Mouse (Mus musculus) stomach, embryonic 14.5 days (tissue): Measurements from ENCODE around the gene Tcn2. TPM values are rescaled to one million over a fixed set of nuclear protein-coding genes. Genes with fewer than 3 reads are reported as not detected.

Experiments
- ATAC-seq: fragments of 200-750 bp; cut with Nextera tagmentation; 2 replicates; pipeline ENCODE4 v1.8.0; 2017; ENCODE audit warnings: low read depth, moderate TSS enrichment; ENCODE audit not compliant: insufficient number of reproducible peaks, insufficient read depth, low FRiP score
- H3K27ac ChIP-seq: fragments of 300-500 bp; sonication (generic); 2 replicates; pipeline ENCODE4 v1.5.1; 2014; ENCODE audit warnings: mild to moderate bottlenecking, low read length, moderate library complexity, mixed read lengths
- H3K27me3 ChIP-seq: fragments of 300-500 bp; sonication (generic); 2 replicates; pipeline ENCODE4 v1.6.1; 2014; ENCODE audit warnings: low read length, control low read depth, mixed read lengths; ENCODE audit not compliant: control insufficient read depth, insufficient read depth
- H3K36me3 ChIP-seq: fragments of 300-500 bp; sonication (generic); 2 replicates; pipeline ENCODE4 v1.6.1; 2014; ENCODE audit warnings: mild to moderate bottlenecking, control low read depth, low read length, moderate library complexity, mixed read lengths; ENCODE audit not compliant: control insufficient read depth, insufficient read depth
- H3K4me1 ChIP-seq: fragments of 300-500 bp; sonication (generic); 2 replicates; pipeline ENCODE4 v1.6.1; 2014; ENCODE audit warnings: low read length, control low read depth, mixed read lengths; ENCODE audit not compliant: control insufficient read depth, insufficient read depth
- H3K4me2 ChIP-seq: fragments of 300-500 bp; sonication (generic); replicated peaks from 2 replicates; pipeline ENCODE4 v1.6.1; 2014; ENCODE audit warnings: low read depth, low read length, control low read depth
- H3K4me3 ChIP-seq: fragments of 300-500 bp; sonication (generic); 2 replicates; pipeline ENCODE4 v1.5.1; 2014; ENCODE audit warnings: low read depth, low read length, control low read depth
- H3K9ac ChIP-seq: fragments of 300-500 bp; sonication (generic); replicated peaks from 2 replicates; pipeline ENCODE4 v1.6.1; 2014; ENCODE audit warnings: low read depth, mild to moderate bottlenecking, control low read depth, low read length, moderate library complexity, mixed read lengths
- H3K9me3 ChIP-seq: fragments of 300-500 bp; sonication (generic); 2 replicates; pipeline ENCODE4 v1.6.1; 2016; ENCODE audit warnings: low read depth, low read length, control low read depth; ENCODE audit not compliant: control insufficient read depth
- WGBS: fragments of 180-500 bp; shearing (Covaris S2); extraction: QIAGEN DNeasy Blood & Tissue Kit; methylation state at CpG from one replicate; pipeline ENCODE4 v1.1.7; 2014; 5-methylcytosine and 5-hydroxymethylcytosine counted together
- polyA plus RNA-seq: library from polyadenylated mRNA; unstranded; fragments of >200 nt; fragmentation: Nextera tagmentation; extraction: Ambion mirVana; gene quantifications from 2 replicates; pipeline ENCODE4 v1.2.1, GENCODE M21; 2014

Tcn2 gene
- polyA plus RNA-seq, 1 experiment from 2014 or later: 38.9 TPM

- no peaks in the 10 kb centered on the region for H3K36me3 ChIP-seq
- no peak overlapping the region for H3K4me3 ChIP-seq
- H3K4me1 ChIP-seq: no peaks in the 10 kb centered on the region
- no peaks in the 10 kb centered on the region for H3K9me3 ChIP-seq
- no peak for ATAC-seq
- WGBS: 87% methylated on average over 7 of the region's 7 CpGs
- no peak overlapping the region for H3K9ac ChIP-seq
- no peak overlapping the region for H3K27ac ChIP-seq
- no peaks in the 10 kb centered on the region for H3K27me3 ChIP-seq
- no peak overlapping the region for H3K4me2 ChIP-seq
Observed at GRCm38 (mm10) chr11:3941371-3941770, 9.4 kb upstream of the Tcn2 start.

GRCm38 (mm10) chr11:3937321-3937874, 5.4 kb upstream of the Tcn2 start:
- H3K9me3 ChIP-seq: no peaks in the 10 kb centered on the region
- no peaks in the 10 kb centered on the region for H3K36me3 ChIP-seq
- WGBS: 67% methylated on average over 13 of the region's 13 CpGs
- H3K27me3 ChIP-seq: no peaks in the 10 kb centered on the region
- H3K27ac ChIP-seq: no peak overlapping the region
- no peak overlapping the region for H3K9ac ChIP-seq
- H3K4me3 ChIP-seq: no peak overlapping the region
- no peak for ATAC-seq
- no peaks in the 10 kb centered on the region for H3K4me1 ChIP-seq
- no peak overlapping the region for H3K4me2 ChIP-seq

GRCm38 (mm10) chr11:3936318-3936717, 4.4 kb upstream of the Tcn2 start:
- H3K9me3 ChIP-seq: no peaks in the 10 kb centered on the region
- H3K36me3 ChIP-seq: no peaks in the 10 kb centered on the region
- H3K4me1 ChIP-seq: peaks cover 5% of the 10 kb centered on the region
- ATAC-seq: no peak
- 87% methylated on average over 3 of the region's 3 CpGs for WGBS
- H3K27ac ChIP-seq: no peak overlapping the region
- H3K9ac ChIP-seq: no peak overlapping the region
- H3K4me2 ChIP-seq: no peak overlapping the region
- no peaks in the 10 kb centered on the region for H3K27me3 ChIP-seq
- H3K4me3 ChIP-seq: no peak overlapping the region

GRCm38 (mm10) chr11:3935135-3935534, 3.2 kb upstream of the Tcn2 start:
- Histone ChIP-seq H3K4me1 (peaks cover 8% of the 10 kb centered on the region), H3K36me3 (no peaks in the 10 kb centered on the region), H3K27me3 (no peaks in the 10 kb centered on the region), H3K27ac (no peak overlapping the region), H3K9me3 (no peaks in the 10 kb centered on the region), H3K9ac (no peak overlapping the region), H3K4me3 (no peak overlapping the region), H3K4me2 (no peak overlapping the region)
- ATAC-seq: no peak
- WGBS: 76% methylated on average over 4 of the region's 4 CpGs

- Histone ChIP-seq H3K4me3 (no peak overlapping the region), H3K27ac (no peak overlapping the region), H3K9ac (no peak overlapping the region), H3K27me3 (no peaks in the 10 kb centered on the region), H3K9me3 (no peaks in the 10 kb centered on the region), H3K4me2 (no peak overlapping the region), H3K4me1 (peaks cover 8% of the 10 kb centered on the region), H3K36me3 (no peaks in the 10 kb centered on the region)
- WGBS: 92% methylated on average over 9 of the region's 9 CpGs
- no peak for ATAC-seq
Observed at GRCm38 (mm10) chr11:3933756-3934285, 1.9 kb upstream of the Tcn2 start.

- Histone ChIP-seq H3K27ac (no peak overlapping the region), H3K4me2 (peak overlapping the region; percentile 69), H3K27me3 (no peaks in the 10 kb centered on the region), H3K9me3 (no peaks in the 10 kb centered on the region), H3K36me3 (no peaks in the 10 kb centered on the region), H3K4me3 (peak overlapping the region; percentile 39), H3K9ac (peak overlapping the region; percentile 28; the same call in 1 of the 2 replicates), H3K4me1 (peaks cover 8% of the 10 kb centered on the region)
- WGBS: 29% methylated on average over 6 of the region's 6 CpGs
- ATAC-seq: 0 out of 2 replicates have a peak, but pooled peaks have one; percentile 20
Observed at GRCm38 (mm10) chr11:3930931-3931330, 1.0 kb downstream of the Tcn2 start.

GRCm38 (mm10) chr11:3930019-3930418, 1.9 kb downstream of the Tcn2 start:
- Histone ChIP-seq H3K9me3 (no peaks in the 10 kb centered on the region), H3K4me2 (no peak overlapping the region), H3K4me1 (peaks cover 8% of the 10 kb centered on the region), H3K27ac (no peak overlapping the region), H3K27me3 (no peaks in the 10 kb centered on the region), H3K36me3 (no peaks in the 10 kb centered on the region; the same call in 1 of the 2 replicates), H3K4me3 (no peak overlapping the region), H3K9ac (no peak overlapping the region)
- 75% methylated on average over 4 of the region's 4 CpGs for WGBS
- no peak for ATAC-seq

GRCm38 (mm10) chr11:3925916-3926315, 6.0 kb downstream of the Tcn2 start:
- ATAC-seq: no peak
- H3K27me3 ChIP-seq: no peaks in the 10 kb centered on the region
- no peak overlapping the region for H3K4me3 ChIP-seq
- WGBS: 91% methylated on average over 10 of the region's 10 CpGs
- H3K36me3 ChIP-seq: peaks cover 6% of the 10 kb centered on the region; the same call in 1 of the 2 replicates
- H3K9me3 ChIP-seq: no peaks in the 10 kb centered on the region
- H3K4me1 ChIP-seq: no peaks in the 10 kb centered on the region
- no peak overlapping the region for H3K9ac ChIP-seq
- no peak overlapping the region for H3K27ac ChIP-seq
- no peak overlapping the region for H3K4me2 ChIP-seq

GRCm38 (mm10) chr11:3922731-3923130, 9.2 kb downstream of the Tcn2 start:
- ATAC-seq: no peak
- 95% methylated on average over 6 of the region's 6 CpGs for WGBS
- Histone ChIP-seq H3K9me3 (no peaks in the 10 kb centered on the region), H3K4me2 (no peak overlapping the region), H3K27ac (no peak overlapping the region), H3K4me3 (no peak overlapping the region), H3K36me3 (peaks cover 6% of the 10 kb centered on the region; the same call in 1 of the 2 replicates), H3K4me1 (no peaks in the 10 kb centered on the region), H3K27me3 (no peaks in the 10 kb centered on the region), H3K9ac (no peak overlapping the region)
